Mouse (Mus musculus) lung, adult 2 months (tissue): ENCODE measurements around the gene Crhbp.

Experiments used
- CTCF ChIP-seq: fragments of 200-500 bp; IDR thresholded peaks from 2 replicates; pipeline ENCODE4 v1.5.1; 2011; ENCODE audit warnings: mild to moderate bottlenecking, low read length, control low read depth; ENCODE audit not compliant: insufficient read depth
- POLR2A ChIP-seq: fragments of 200-500 bp; IDR thresholded peaks from 2 replicates; pipeline ENCODE4 v1.6.1; 2011; ENCODE audit warnings: low read depth, mild to moderate bottlenecking, control low read depth, low read length, borderline replicate concordance; ENCODE audit errors: extremely low read depth

DNA sequence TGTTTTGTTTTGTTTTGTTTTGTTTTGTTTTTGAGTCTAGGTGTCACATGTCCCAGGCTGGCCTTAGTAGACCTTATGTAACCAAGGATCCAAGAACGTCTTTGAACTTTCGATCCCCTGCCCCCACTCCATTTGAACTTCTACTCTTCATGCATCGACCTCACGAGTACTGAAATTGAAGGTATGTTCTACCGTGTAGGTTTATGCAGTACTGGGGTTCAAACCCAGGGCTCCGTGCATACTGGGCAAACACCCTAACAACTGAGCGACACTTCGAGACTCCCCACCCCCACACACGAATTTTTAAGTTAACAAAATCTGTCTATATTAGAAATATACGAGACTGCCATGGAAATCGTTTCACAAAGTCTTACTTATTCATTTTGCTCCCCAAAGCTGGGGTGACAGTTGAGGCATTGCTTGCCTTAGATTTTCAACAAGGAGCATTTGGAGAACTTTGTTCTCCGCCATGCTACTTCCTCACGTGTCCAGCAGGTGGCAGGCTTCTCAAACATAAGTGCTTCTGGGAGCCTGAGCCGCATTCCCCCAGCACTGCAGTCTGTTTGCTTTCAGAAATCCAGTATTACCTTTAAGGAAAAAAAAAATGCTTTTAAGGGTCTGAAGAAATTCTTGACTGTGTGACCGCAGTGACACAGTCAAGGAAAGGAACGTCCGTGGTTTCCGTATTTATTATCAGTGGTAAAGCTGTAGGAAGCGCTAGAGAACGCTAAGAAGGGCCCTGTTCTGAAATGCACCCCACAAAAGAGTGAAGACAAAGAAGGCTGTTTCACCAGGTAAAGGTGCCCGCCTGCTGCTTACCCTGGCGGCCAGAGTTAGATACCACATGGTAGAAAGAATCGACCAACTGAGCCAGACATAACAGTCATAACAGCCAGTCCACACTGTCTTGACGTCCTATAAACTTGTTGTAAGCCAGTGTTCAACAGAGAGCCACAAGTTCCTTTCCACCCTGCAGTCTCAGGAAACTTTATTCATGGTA lies 54.6 kb downstream of the Crhbp start:
- TF ChIP-seq CTCF (peak; percentile 88), POLR2A (no peak)
